Mouse (Mus musculus): Measurements from ENCODE around the gene Prss36. TPM values are rescaled to one million over a fixed set of nuclear protein-coding genes. Genes with fewer than 3 reads are reported as not detected.
A peak's percentile ranks its signal among the peaks of the same experiment; 100 is the strongest.

Prss36 gene
- polyA plus RNA-seq, 1 experiment = 2.6 TPM

- Histone ChIP-seq H3K4me3 (ENCODE audit: low read depth, low read length) (no peak overlapping the region), H3K27ac (ENCODE audit: insufficient read depth, low read depth, low read length) (peak overlapping the region; percentile 48), H3K27me3 (ENCODE audit: control insufficient read depth, insufficient read depth, low read length) (no peaks in the 10 kb centered on the region), H3K36me3 (ENCODE audit: control insufficient read depth, insufficient read depth, low read length) (peaks cover 15% of the 10 kb centered on the region), H3K4me1 (ENCODE audit: control insufficient read depth, insufficient read depth, insufficient read length, low read length) (peaks cover 44% of the 10 kb centered on the region)
- 47% methylated on average over 8 of the region's 8 CpGs for whole genome bisulfite sequencing
- TF ChIP-seq POLR2A (IDR thresholded peaks at IDR 0.05; ENCODE audit: low read depth, low read length) (no peak), CTCF (IDR thresholded peaks at IDR 0.05; ENCODE audit: extremely low read depth, insufficient read length, insufficient replicate concordance, low read depth, low read length) (no peak)
These were observed 20.5 kb downstream of the Prss36 start for GRCm38 (mm10) chr7:127926066-127926465.

- Histone ChIP-seq H3K27ac (ENCODE audit: insufficient read depth, low read depth, low read length) (peak overlapping the region; percentile 48), H3K4me3 (ENCODE audit: low read depth, low read length) (no peak overlapping the region), H3K27me3 (ENCODE audit: control insufficient read depth, insufficient read depth, low read length) (no peaks in the 10 kb centered on the region), H3K36me3 (ENCODE audit: control insufficient read depth, insufficient read depth, low read length) (peaks cover 15% of the 10 kb centered on the region), H3K4me1 (ENCODE audit: control insufficient read depth, insufficient read depth, insufficient read length, low read length) (peaks cover 44% of the 10 kb centered on the region)
- 0 out of 2 replicates have a peak, but pooled peaks have one; percentile 26 for TF ChIP-seq POLR2A (IDR thresholded peaks at IDR 0.05; ENCODE audit: low read depth, low read length)
- TF ChIP-seq CTCF (IDR thresholded peaks at IDR 0.05; ENCODE audit: extremely low read depth, insufficient read length, insufficient replicate concordance, low read depth, low read length) = no peak
- WGBS = 33% methylated on average over 5 of the region's 5 CpGs
These were observed 21.3 kb downstream of the Prss36 start for GRCm38 (mm10) chr7:127925252-127925651.

- H3K27ac ChIP-seq (ENCODE audit: insufficient read depth, low read depth, low read length) = no peak overlapping the region
These were observed 22.8 kb downstream of the Prss36 start for GRCm38 (mm10) chr7:127923714-127924113.

GRCm38 (mm10) chr7:127922451-127923275 is 23.9 kb downstream of the Prss36 start:
- Histone ChIP-seq H3K4me3 (ENCODE audit: low read depth, low read length) (no peak overlapping the region), H3K4me1 (ENCODE audit: control insufficient read depth, insufficient read depth, insufficient read length, low read length) (peaks cover 42% of the 10 kb centered on the region), H3K36me3 (ENCODE audit: control insufficient read depth, insufficient read depth, low read length) (peaks cover 15% of the 10 kb centered on the region), H3K27ac (ENCODE audit: insufficient read depth, low read depth, low read length) (peak overlapping the region; percentile 84), H3K27me3 (ENCODE audit: control insufficient read depth, insufficient read depth, low read length) (no peaks in the 10 kb centered on the region)
- no peak for TF ChIP-seq CTCF (IDR thresholded peaks at IDR 0.05; ENCODE audit: extremely low read depth, insufficient read length, insufficient replicate concordance, low read depth, low read length)
- no peak for TF ChIP-seq POLR2A (IDR thresholded peaks at IDR 0.05; ENCODE audit: low read depth, low read length)
- 31% methylated on average over 6 of the region's 6 CpGs for WGBS

More at GRCm38 (mm10) chr7:127923714-127924113, 22.8 kb downstream of the Prss36 start:
- whole genome bisulfite sequencing = 63% methylated on average over 5 of the region's 5 CpGs
- Histone ChIP-seq H3K4me1 (ENCODE audit: control insufficient read depth, insufficient read depth, insufficient read length, low read length) (peaks cover 44% of the 10 kb centered on the region), H3K36me3 (ENCODE audit: control insufficient read depth, insufficient read depth, low read length) (peaks cover 15% of the 10 kb centered on the region), H3K4me3 (ENCODE audit: low read depth, low read length) (no peak overlapping the region), H3K27me3 (ENCODE audit: control insufficient read depth, insufficient read depth, low read length) (no peaks in the 10 kb centered on the region)
- TF ChIP-seq POLR2A (IDR thresholded peaks at IDR 0.05; ENCODE audit: low read depth, low read length) = no peak
- no peak for TF ChIP-seq CTCF (IDR thresholded peaks at IDR 0.05; ENCODE audit: extremely low read depth, insufficient read length, insufficient replicate concordance, low read depth, low read length)

- 49% methylated on average over 8 of the region's 8 CpGs for WGBS
- peaks cover 31% of the 10 kb centered on the region for H3K4me1 ChIP-seq (ENCODE audit: control insufficient read depth, insufficient read depth, insufficient read length, low read length)
- H3K27ac ChIP-seq (ENCODE audit: insufficient read depth, low read depth, low read length) = no peak overlapping the region
- H3K4me3 ChIP-seq (ENCODE audit: low read depth, low read length) = no peak overlapping the region
- TF ChIP-seq POLR2A (IDR thresholded peaks at IDR 0.05; ENCODE audit: low read depth, low read length) (no peak), CTCF (IDR thresholded peaks at IDR 0.05; ENCODE audit: extremely low read depth, insufficient read length, insufficient replicate concordance, low read depth, low read length) (peak; percentile 48; the same call in 1 of the 2 replicates)
- peaks cover 15% of the 10 kb centered on the region for H3K36me3 ChIP-seq (ENCODE audit: control insufficient read depth, insufficient read depth, low read length)
- H3K27me3 ChIP-seq (ENCODE audit: control insufficient read depth, insufficient read depth, low read length) = no peaks in the 10 kb centered on the region
These were observed 25.0 kb downstream of the Prss36 start for GRCm38 (mm10) chr7:127921516-127921915.

- Histone ChIP-seq H3K27ac (ENCODE audit: insufficient read depth, low read depth, low read length) (no peak overlapping the region), H3K4me3 (ENCODE audit: low read depth, low read length) (no peak overlapping the region), H3K4me1 (ENCODE audit: control insufficient read depth, insufficient read depth, insufficient read length, low read length) (peaks cover 20% of the 10 kb centered on the region), H3K36me3 (ENCODE audit: control insufficient read depth, insufficient read depth, low read length) (0 out of 2 replicates have a peak, but pooled peaks cover 1% of the 10 kb centered on the region), H3K27me3 (ENCODE audit: control insufficient read depth, insufficient read depth, low read length) (no peaks in the 10 kb centered on the region)
- 73% methylated on average over 7 of the region's 7 CpGs for WGBS
- TF ChIP-seq POLR2A (IDR thresholded peaks at IDR 0.05; ENCODE audit: low read depth, low read length) (no peak), CTCF (IDR thresholded peaks at IDR 0.05; ENCODE audit: extremely low read depth, insufficient read length, insufficient replicate concordance, low read depth, low read length) (peak; percentile 14; the same call in 1 of the 2 replicates)
These were observed 27.2 kb downstream of the Prss36 start for GRCm38 (mm10) chr7:127919290-127919689.

- Histone ChIP-seq H3K36me3 (ENCODE audit: control insufficient read depth, insufficient read depth, low read length) (0 out of 2 replicates have a peak, but pooled peaks cover 1% of the 10 kb centered on the region), H3K27me3 (ENCODE audit: control insufficient read depth, insufficient read depth, low read length) (no peaks in the 10 kb centered on the region), H3K27ac (ENCODE audit: insufficient read depth, low read depth, low read length) (no peak overlapping the region), H3K4me3 (ENCODE audit: low read depth, low read length) (no peak overlapping the region), H3K4me1 (ENCODE audit: control insufficient read depth, insufficient read depth, insufficient read length, low read length) (peaks cover 13% of the 10 kb centered on the region)
- 48% methylated on average over 3 of the region's 3 CpGs for WGBS
- TF ChIP-seq CTCF (IDR thresholded peaks at IDR 0.05; ENCODE audit: extremely low read depth, insufficient read length, insufficient replicate concordance, low read depth, low read length) (peak; percentile 59; the same call in 1 of the 2 replicates), POLR2A (IDR thresholded peaks at IDR 0.05; ENCODE audit: low read depth, low read length) (no peak)
These were observed 28.3 kb downstream of the Prss36 start for GRCm38 (mm10) chr7:127918203-127918602.
